Mouse (Mus musculus): ENCODE measurements around the gene Psmb7. TPM values are rescaled to one million over a fixed set of nuclear protein-coding genes. Genes with fewer than 3 reads are reported as not detected.

The Psmb7 gene
- polyA plus RNA-seq, 1 experiment from 2014 or later = 309 TPM

- Histone ChIP-seq H3K27ac (no peak overlapping the region), H3K4me1 (no peaks in the 10 kb centered on the region), H3K4me3 (no peak overlapping the region), H3K9me3 (no peaks in the 10 kb centered on the region), H3K36me3 (peaks cover 83% of the 10 kb centered on the region), H3K27me3 (ENCODE audit: insufficient read depth, poor library complexity, severe bottlenecking) (no peaks in the 10 kb centered on the region)
- 87% methylated on average over 4 of the region's 4 CpGs for WGBS
- DNase-seq (ENCODE audit: low spot score) = no peak
Observed at GRCm38 (mm10) chr2:38628801-38629200, 15.1 kb downstream of the Psmb7 start.

GRCm38 (mm10) chr2:38623821-38624590 lies 19.9 kb downstream of the Psmb7 start:
- Histone ChIP-seq H3K4me3 (no peak overlapping the region), H3K27ac (no peak overlapping the region), H3K36me3 (peaks cover 62% of the 10 kb centered on the region), H3K4me1 (no peaks in the 10 kb centered on the region), H3K27me3 (ENCODE audit: insufficient read depth, poor library complexity, severe bottlenecking) (no peaks in the 10 kb centered on the region), H3K9me3 (no peaks in the 10 kb centered on the region)
- peak; percentile 66 for DNase-seq (ENCODE audit: low spot score)
- WGBS = 90% methylated on average over 8 of the region's 8 CpGs

- 87% methylated on average over 3 of the region's 3 CpGs for WGBS
Observed at GRCm38 (mm10) chr2:38623411-38623810, 20.5 kb downstream of the Psmb7 start.

GRCm38 (mm10) chr2:38621610-38622021 lies 22.3 kb downstream of the Psmb7 start:
- Histone ChIP-seq H3K36me3 (peaks cover 60% of the 10 kb centered on the region), H3K27me3 (ENCODE audit: insufficient read depth, poor library complexity, severe bottlenecking) (no peaks in the 10 kb centered on the region), H3K27ac (no peak overlapping the region), H3K4me1 (peaks cover 8% of the 10 kb centered on the region), H3K9me3 (no peaks in the 10 kb centered on the region), H3K4me3 (no peak overlapping the region)
- WGBS = 83% methylated on average over 6 of the region's 6 CpGs
- DNase-seq (ENCODE audit: low spot score) = peak; percentile 62

More at GRCm38 (mm10) chr2:38623411-38623810, 20.5 kb downstream of the Psmb7 start:
- Histone ChIP-seq H3K27ac (no peak overlapping the region), H3K4me1 (no peaks in the 10 kb centered on the region), H3K36me3 (peaks cover 60% of the 10 kb centered on the region), H3K27me3 (ENCODE audit: insufficient read depth, poor library complexity, severe bottlenecking) (no peaks in the 10 kb centered on the region), H3K4me3 (no peak overlapping the region), H3K9me3 (no peaks in the 10 kb centered on the region)
- DNase-seq (ENCODE audit: low spot score) = peak; percentile 56

GRCm38 (mm10) chr2:38621076-38621475 lies 22.8 kb downstream of the Psmb7 start:
- Histone ChIP-seq H3K4me1 (peaks cover 14% of the 10 kb centered on the region), H3K36me3 (peaks cover 56% of the 10 kb centered on the region), H3K4me3 (no peak overlapping the region), H3K27ac (no peak overlapping the region), H3K9me3 (no peaks in the 10 kb centered on the region), H3K27me3 (ENCODE audit: insufficient read depth, poor library complexity, severe bottlenecking) (no peaks in the 10 kb centered on the region)
- peak; percentile 59 for DNase-seq (ENCODE audit: low spot score)
- 87% methylated on average over 4 of the region's 4 CpGs for WGBS

GRCm38 (mm10) chr2:38619777-38620176 lies 24.1 kb downstream of the Psmb7 start:
- Histone ChIP-seq H3K4me3 (no peak overlapping the region), H3K4me1 (peaks cover 20% of the 10 kb centered on the region), H3K36me3 (peaks cover 44% of the 10 kb centered on the region), H3K27me3 (ENCODE audit: insufficient read depth, poor library complexity, severe bottlenecking) (no peaks in the 10 kb centered on the region), H3K9me3 (no peaks in the 10 kb centered on the region), H3K27ac (no peak overlapping the region)
- DNase-seq (ENCODE audit: low spot score) = no peak
- 90% methylated on average over 4 of the region's 4 CpGs for WGBS

GRCm38 (mm10) chr2:38616956-38617872 lies 26.7 kb downstream of the Psmb7 start:
- 81% methylated on average over 5 of the region's 5 CpGs for WGBS
- DNase-seq (ENCODE audit: low spot score) = peak; percentile 66
- H3K9me3 ChIP-seq = no peaks in the 10 kb centered on the region
- no peak overlapping the region for H3K27ac ChIP-seq
- no peaks in the 10 kb centered on the region for H3K27me3 ChIP-seq (ENCODE audit: insufficient read depth, poor library complexity, severe bottlenecking)
- peaks cover 20% of the 10 kb centered on the region for H3K4me1 ChIP-seq
- H3K4me3 ChIP-seq = no peak overlapping the region
- peaks cover 49% of the 10 kb centered on the region for H3K36me3 ChIP-seq

GRCm38 (mm10) chr2:38616072-38616471 lies 27.8 kb downstream of the Psmb7 start:
- DNase-seq (ENCODE audit: low spot score) = peak; percentile 70
- peaks cover 20% of the 10 kb centered on the region for H3K4me1 ChIP-seq
- no peaks in the 10 kb centered on the region for H3K9me3 ChIP-seq
- H3K4me3 ChIP-seq = no peak overlapping the region
- no peaks in the 10 kb centered on the region for H3K27me3 ChIP-seq (ENCODE audit: insufficient read depth, poor library complexity, severe bottlenecking)
- 62% methylated on average over 4 of the region's 4 CpGs for WGBS
- H3K36me3 ChIP-seq = peaks cover 42% of the 10 kb centered on the region
- H3K27ac ChIP-seq = no peak overlapping the region

- H3K4me1 ChIP-seq = peaks cover 26% of the 10 kb centered on the region
- no peak overlapping the region for H3K4me3 ChIP-seq
- no peaks in the 10 kb centered on the region for H3K27me3 ChIP-seq (ENCODE audit: insufficient read depth, poor library complexity, severe bottlenecking)
- DNase-seq (ENCODE audit: low spot score) = peak; percentile 16
- H3K36me3 ChIP-seq = peaks cover 43% of the 10 kb centered on the region
- WGBS = 79% methylated on average over 6 of the region's 6 CpGs
- H3K9me3 ChIP-seq = no peaks in the 10 kb centered on the region
- H3K27ac ChIP-seq = no peak overlapping the region
Observed at GRCm38 (mm10) chr2:38614437-38614836, 29.4 kb downstream of the Psmb7 start.

- Histone ChIP-seq H3K27ac (no peak overlapping the region), H3K4me1 (peaks cover 32% of the 10 kb centered on the region), H3K36me3 (peaks cover 46% of the 10 kb centered on the region)
Observed at GRCm38 (mm10) chr2:38613576-38613975, 30.3 kb downstream of the Psmb7 start.

GRCm38 (mm10) chr2:38612596-38612995 lies 31.3 kb downstream of the Psmb7 start:
- WGBS = 88% methylated on average over 6 of the region's 6 CpGs
- peaks cover 33% of the 10 kb centered on the region for H3K4me1 ChIP-seq

More at GRCm38 (mm10) chr2:38613576-38613975, 30.3 kb downstream of the Psmb7 start:
- 86% methylated on average over 3 of the region's 3 CpGs for WGBS
- no peaks in the 10 kb centered on the region for H3K27me3 ChIP-seq (ENCODE audit: insufficient read depth, poor library complexity, severe bottlenecking)
- no peak overlapping the region for H3K4me3 ChIP-seq
- H3K9me3 ChIP-seq = no peaks in the 10 kb centered on the region
- peak; percentile 59 for DNase-seq (ENCODE audit: low spot score)

GRCm38 (mm10) chr2:38610161-38610560 lies 33.7 kb downstream of the Psmb7 start:
- 72% methylated on average over 2 of the region's 2 CpGs for WGBS

More at GRCm38 (mm10) chr2:38612596-38612995, 31.3 kb downstream of the Psmb7 start:
- Histone ChIP-seq H3K27me3 (ENCODE audit: insufficient read depth, poor library complexity, severe bottlenecking) (no peaks in the 10 kb centered on the region), H3K4me3 (no peak overlapping the region), H3K27ac (no peak overlapping the region), H3K9me3 (no peaks in the 10 kb centered on the region), H3K36me3 (peaks cover 41% of the 10 kb centered on the region)
- peak; percentile 39 for DNase-seq (ENCODE audit: low spot score)

GRCm38 (mm10) chr2:38609310-38609709 lies 34.6 kb downstream of the Psmb7 start:
- H3K27me3 ChIP-seq (ENCODE audit: insufficient read depth, poor library complexity, severe bottlenecking) = no peaks in the 10 kb centered on the region
- H3K9me3 ChIP-seq = no peaks in the 10 kb centered on the region
- H3K36me3 ChIP-seq = peaks cover 33% of the 10 kb centered on the region
- peaks cover 13% of the 10 kb centered on the region for H3K4me1 ChIP-seq
- no peak overlapping the region for H3K27ac ChIP-seq
- DNase-seq (ENCODE audit: low spot score) = peak; percentile 19
- H3K4me3 ChIP-seq = no peak overlapping the region
- WGBS = 94% methylated on average over 11 of the region's 11 CpGs

More at GRCm38 (mm10) chr2:38610161-38610560, 33.7 kb downstream of the Psmb7 start:
- no peaks in the 10 kb centered on the region for H3K27me3 ChIP-seq (ENCODE audit: insufficient read depth, poor library complexity, severe bottlenecking)
- peak; percentile 24 for DNase-seq (ENCODE audit: low spot score)
- H3K36me3 ChIP-seq = peaks cover 33% of the 10 kb centered on the region
- no peaks in the 10 kb centered on the region for H3K9me3 ChIP-seq
- H3K4me1 ChIP-seq = peaks cover 13% of the 10 kb centered on the region
- H3K4me3 ChIP-seq = no peak overlapping the region
- H3K27ac ChIP-seq = no peak overlapping the region

All from heart, embryonic 10.5 days (tissue).